Mouse (Mus musculus) neutrophil, adult 5-6 weeks (primary cell): ENCODE data around the gene Timm13. TPM values are rescaled to one million over a fixed set of nuclear protein-coding genes. Genes with fewer than 3 reads are reported as not detected.

Experiments
- ATAC-seq: fragments of 151-379, 151-347 bp; 2 replicates; pipeline ENCODE4 v1.8.0; 2017; ENCODE audit warnings: mild to moderate bottlenecking, moderate TSS enrichment; ENCODE audit not compliant: insufficient number of reproducible peaks, poor library complexity, low FRiP score, severe bottlenecking; ENCODE audit errors: extremely low read depth
- total RNA-seq: library from RNA; stranded (forward); fragments of 200-1000 nt; gene quantifications from 2 replicates; pipeline ENCODE4 v1.2.3, GENCODE M21; 2017

The Timm13 gene
- total RNA-seq, result 15.1 and 23.1 TPM in 2 replicates

DNA sequence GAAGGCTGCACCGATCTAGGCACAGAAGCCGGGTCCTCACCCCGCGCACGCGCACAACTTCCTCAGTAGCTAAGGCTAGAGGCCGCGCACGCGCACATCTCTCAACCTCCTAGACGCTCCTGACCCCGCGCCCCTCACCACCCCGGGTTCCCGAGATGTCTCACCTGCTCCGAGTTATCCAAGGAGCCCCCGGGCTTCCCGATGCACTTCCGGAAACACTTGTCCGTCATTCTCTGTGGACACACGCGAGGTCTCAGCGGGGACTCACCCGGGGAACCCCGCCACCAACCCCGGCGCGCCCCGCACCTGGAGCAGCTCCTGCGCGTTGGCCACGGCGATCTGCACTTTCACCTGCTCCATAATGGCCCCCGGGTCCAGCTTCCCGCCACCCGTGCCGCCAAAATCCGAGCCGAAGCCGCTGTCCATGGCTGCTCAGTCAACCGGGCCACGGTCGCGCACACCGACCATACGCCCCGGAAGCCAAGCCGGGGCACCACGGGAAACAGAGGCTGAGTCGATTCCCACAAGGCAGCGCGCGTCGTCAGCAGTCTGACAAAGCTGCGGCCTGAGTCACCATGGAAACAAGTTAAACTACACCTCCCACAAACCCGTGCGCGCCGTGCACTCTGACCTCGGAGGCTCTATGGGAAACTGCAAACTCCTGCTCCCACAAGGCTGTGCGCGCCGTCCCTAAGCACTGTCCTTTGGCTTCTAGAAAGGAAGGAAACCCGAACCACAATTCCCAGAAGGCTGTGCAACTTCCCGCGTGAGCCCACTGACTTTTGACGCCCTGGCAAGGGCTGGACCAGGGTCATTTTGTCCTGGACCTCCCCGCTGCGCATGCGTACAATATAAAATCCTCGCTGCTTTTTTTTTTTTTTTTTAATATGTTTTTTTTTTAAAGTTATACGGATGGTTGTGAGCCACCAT lies at the start of gene Timm13:
Timm13 (minus strand) TSS at position 652 of the 930 bp plus-strand sequence.
- ATAC-seq, result peak; percentile 91

DNA sequence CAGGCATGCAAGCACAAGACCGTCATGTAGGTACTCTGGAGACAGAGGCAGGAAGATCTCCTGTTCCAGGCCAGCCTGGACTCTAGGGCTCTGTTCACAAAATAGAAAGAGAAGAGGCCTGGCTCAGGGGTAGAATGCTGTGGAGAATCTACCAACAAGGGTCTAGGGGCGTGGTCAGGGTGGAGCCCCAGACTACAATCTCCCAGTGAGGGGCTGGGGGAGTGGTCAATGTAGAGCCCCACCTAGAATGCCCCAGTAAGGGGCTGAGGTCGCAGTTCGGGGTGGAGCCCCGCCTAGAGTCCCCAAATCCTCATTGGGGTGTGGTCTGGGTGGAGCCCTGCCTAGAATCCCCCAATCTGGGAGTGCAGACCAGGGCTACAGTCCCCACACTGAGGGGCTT lies 49.5 kb upstream of the Timm13 start:
- ATAC-seq, result no peak

DNA sequence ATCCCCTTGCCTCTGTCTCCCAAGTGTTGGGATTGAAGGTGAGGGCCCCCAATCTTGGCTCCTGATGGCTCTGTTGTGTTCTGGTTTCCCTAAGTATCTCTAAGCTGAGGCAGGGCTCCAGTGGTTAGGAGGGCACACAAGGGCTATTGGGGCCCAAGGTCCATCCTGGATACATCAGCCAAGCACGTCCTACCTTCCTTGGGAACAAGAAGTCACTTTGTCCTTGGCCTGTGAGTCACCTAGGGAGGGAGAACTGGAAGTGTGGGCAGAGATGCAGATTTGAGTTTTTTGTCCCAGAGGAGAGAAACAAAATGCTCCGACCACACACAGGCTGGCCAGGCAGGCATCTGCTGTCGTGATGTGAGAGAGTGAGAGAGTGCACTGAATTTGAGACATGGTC lies 48.3 kb upstream of the Timm13 start:
- no peak for ATAC-seq

DNA sequence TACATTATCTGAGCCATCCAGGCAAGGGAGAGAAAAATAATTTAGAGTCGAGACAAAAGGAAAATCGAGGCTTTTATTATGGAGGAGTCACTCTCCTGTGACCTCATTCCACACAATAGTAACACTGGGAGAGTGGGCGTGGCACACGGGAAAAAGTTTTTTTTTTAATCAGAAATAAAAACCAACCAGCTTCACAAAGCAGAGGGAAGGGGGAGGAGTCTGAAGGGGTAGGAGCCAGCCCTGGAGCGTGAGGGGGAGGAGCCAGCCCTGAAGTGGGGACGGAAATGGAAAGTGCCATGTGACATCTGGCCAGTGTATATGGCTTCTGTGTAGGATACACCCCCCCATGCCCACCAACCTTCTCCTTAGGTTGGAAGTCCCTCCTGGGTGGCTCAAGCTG lies 47.8 kb upstream of the Timm13 start:
- no peak for ATAC-seq

DNA sequence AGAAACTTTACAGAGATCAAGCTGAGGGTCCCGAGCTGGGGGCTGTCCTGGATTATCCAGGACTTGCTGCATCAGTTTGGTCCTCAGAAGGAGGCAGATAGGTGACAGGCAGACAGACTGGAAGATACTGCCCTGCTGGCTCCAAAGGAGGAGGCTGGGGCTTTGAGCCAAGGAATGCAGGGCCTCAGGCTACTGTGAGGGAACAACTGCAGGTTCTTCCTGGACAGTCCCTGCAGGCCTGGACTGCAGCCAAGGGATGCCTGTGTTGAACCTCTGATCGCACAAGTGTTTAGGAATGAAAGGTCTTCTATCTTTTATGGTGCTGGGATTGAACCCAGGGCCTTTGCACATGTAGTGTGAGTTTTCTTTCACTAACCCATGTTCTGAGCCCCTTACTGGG lies 47.0 kb upstream of the Timm13 start:
- ATAC-seq, result no peak

DNA sequence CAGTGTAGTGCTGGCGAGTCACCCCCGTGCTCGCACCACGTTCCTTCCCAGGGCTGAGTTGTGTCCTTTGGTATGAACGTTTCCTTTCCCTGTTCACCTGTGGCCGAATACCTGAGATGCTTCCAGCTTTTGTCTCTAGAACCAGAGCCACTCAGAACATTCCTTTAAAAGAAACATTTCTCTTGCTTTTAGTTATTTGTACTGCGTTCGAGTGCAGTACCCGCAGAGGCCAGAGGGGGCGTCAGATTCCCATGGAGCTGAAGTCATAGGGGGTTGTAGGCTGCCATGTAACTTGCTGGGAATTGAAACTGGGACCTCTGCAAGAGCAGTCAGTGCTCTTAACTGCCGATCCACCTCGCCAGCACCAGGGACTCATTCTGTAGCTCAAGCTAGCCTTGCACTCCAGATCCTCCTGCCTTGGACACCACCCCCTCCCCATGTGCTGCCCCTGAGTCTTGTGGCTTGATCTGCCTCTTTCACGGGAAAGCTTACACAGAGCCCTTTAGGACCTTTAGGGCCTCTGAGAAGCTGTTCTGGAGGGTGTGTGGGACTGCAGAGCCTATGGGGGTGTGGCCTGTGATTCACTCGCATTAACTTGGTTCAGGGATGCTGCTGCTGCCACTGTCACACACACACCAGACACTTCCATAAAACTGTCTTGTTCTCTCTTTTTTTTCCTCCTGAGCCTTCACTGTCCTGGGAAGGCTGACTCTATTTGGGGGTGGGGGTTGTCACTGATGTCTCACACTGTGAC lies 46.1 kb upstream of the Timm13 start:
- ATAC-seq, result no peak

DNA sequence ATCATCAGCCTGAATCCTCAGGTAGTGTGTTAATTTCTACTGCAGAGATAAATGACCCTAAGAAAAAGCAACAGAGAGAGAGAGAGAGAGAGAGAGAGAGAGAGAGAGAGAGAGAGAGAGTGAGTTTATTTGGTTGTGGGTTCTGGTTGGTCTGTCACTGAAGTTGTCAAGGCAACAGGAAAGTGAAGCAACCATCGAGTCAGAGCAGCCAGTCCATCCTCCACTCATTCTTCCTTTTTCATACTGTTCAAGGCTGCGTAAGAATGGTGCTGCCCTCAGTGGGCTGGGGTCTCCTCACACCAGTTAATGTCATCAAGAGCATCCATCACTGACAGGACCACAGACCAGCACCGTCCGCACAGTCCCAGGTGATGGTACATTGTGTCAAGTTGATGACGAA lies 43.5 kb upstream of the Timm13 start:
- ATAC-seq, result no peak

DNA sequence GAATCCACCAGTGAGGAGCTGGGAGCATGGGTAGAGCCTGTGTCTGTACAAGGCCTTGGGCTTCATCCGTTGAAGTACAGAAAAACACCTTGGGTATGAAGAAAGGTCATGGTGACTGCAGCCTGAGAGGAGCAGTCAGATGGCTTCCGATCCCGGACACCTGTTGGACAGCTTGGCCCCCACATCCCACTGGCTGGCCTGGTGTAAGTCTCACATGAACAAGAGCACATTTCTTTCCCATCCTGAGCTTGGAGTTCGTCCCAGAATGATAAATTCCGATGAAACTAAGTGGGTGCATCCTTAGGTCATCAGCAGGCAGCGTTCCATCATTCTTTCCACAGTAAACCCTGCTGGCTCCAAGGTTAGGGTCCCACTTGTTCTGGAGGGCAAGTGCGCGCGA lies 42.9 kb upstream of the Timm13 start:
- ATAC-seq, result no peak

DNA sequence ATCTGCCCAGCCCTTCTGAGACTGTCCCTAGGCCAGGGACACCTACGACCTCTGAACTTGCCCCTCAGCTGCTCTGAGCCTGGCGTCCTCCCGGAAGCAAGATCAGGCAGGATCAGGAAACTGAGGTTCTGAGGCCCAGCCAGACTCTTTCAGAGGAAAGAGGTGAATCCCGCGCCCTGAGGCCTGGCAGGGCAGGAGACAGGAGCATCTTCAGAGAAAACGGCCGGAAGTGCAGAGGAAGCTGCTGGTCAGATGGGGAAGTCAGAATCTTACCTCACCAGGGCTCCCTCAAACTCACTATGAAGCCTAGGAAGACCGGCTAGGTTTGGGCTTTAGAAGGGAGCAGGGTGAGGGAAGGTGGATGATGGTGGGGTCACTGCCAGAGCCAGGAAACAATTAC lies 42.1 kb upstream of the Timm13 start:
- peak; percentile 24; the same call in 1 of the 2 replicates for ATAC-seq

DNA sequence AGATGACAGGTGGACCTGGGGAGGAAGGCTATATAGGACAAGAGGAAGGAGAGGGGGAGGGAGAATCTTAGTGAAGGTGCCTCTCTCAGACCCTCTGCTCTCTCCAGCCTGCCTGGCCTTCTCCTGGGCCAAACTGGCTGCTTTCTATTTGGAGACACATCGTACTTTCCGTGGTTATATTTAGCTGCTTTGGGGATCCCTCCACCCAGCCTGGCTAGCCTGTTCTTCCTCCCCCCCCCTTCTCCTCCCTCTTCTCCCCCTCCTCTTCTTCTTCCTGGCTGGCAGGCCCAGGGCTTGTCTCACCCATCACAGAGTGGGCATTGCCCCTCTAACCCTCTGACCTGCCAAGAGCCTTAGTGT lies 40.2 kb upstream of the Timm13 start:
- no peak for ATAC-seq

DNA sequence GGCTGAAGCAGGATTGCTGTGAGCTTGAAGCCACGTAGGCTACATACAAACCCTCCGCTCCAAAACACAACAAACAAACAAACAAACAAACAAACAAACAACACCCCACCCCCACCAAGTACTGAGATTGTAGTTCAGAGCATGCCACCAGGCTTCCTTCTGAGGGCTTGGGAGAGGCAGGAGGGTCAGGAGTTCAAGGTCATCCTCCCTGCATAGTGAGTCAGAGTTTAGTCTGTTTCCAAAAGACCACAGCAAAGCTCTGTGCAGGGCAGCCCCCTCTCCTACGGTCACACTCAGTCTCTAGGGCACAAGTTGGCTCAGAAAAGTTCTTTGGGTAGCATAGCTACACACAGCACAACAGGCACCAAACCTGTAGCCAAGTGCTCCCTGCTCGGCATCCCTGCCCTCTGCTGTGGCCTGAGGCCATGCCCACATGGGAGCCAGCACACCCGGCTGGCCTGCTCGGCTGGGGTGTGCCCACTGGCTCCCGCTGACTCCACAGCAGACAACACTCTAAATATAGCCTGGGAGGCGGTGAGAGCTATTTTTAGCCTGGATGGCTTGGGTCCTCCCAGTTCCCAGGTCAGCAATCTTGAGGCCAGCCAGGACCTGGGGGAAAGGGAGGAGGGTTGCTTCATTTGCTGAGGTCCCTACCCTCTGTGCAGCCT lies 39.7 kb upstream of the Timm13 start:
- ATAC-seq, result no peak

DNA sequence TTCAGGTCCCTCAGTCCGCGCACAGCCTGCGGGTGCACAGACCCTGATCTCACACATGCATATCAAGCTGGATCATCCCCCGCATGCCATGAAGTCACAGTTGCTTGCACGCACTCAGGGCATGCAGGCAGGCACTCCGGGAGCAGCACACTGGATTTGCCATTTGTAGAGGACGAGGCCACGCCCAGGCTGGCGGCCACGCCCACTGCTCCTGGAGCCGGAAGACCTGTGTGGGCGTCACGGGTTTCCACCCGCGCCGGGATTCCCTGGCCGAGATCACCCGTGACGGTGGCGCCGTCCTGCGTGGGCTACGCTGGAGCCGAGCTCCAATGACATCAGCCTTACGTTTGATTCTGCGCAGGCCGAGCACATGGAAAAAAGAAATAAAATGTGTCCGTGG lies 38.9 kb upstream of the Timm13 start:
- ATAC-seq, result peak; percentile 28

DNA sequence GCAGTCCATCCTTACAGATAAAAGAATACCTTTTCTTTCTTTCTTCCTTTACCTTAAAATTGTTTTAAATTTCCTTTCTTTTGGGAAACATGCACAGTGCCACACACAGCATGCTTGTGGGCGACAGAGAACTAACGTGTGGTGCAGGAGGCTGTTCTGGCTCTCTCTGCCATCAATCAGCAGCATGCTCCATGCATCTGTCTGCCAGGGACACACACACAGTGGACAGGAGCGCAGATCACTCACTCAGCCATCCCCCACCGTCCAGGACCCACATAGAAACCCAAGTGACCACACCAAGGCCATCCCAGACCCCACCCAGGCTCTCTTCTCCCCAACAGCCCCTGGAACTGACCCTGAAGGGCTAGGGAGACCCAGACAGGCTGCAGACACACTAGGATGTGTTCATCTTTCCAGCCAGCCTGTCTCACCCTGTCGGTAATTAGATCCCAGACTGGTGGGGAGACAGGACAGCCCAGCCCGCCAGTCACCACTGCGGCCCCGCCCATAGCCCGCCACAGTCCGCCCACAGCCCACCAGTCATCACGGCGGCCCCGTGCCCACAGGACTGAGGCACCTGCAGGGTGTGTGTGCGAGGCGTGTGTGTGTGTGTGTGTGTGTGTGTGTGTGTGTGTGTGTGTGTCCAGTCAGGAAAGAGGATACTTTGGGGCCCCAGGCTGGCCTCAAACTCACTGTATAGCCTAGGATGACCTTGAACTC lies 38.2 kb upstream of the Timm13 start:
- ATAC-seq, result no peak

DNA sequence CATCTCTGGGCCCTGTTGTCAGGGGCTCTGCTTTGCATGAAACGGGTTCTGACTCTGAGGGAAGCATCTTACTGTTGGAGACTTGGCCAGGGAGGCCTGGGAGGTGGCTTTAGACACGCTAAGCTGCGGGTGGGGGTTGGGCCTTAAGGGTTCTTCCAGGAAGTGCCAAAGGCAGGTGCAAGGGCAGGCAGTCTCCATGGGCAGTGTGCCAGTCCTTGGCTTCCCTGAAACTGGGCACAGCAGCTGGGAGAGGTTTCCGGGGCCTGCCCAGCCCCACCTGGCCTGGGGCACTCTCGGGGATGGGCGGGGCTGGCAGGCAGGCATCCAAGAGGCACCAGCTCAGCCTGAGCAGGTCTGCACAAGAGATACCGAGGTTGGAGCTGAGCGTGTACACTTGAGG lies 36.9 kb upstream of the Timm13 start:
- ATAC-seq, result no peak

DNA sequence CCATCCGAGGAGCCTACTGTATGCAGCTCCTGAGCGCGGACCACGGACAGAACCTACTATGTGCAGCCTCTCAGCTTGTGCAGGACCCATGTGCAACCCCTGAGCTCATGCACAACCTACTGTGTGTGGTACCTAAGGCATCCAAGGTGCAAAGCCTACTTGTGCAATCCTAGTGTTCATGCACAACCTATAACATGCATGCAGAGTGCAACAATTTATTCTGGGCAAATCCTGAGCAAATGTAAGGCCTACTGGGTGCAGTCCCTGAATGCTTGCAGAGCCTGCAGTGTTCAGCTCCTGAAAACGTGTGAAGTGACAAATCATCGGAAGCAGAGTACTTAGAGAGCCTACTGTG lies 36.0 kb upstream of the Timm13 start:
- no peak for ATAC-seq

DNA sequence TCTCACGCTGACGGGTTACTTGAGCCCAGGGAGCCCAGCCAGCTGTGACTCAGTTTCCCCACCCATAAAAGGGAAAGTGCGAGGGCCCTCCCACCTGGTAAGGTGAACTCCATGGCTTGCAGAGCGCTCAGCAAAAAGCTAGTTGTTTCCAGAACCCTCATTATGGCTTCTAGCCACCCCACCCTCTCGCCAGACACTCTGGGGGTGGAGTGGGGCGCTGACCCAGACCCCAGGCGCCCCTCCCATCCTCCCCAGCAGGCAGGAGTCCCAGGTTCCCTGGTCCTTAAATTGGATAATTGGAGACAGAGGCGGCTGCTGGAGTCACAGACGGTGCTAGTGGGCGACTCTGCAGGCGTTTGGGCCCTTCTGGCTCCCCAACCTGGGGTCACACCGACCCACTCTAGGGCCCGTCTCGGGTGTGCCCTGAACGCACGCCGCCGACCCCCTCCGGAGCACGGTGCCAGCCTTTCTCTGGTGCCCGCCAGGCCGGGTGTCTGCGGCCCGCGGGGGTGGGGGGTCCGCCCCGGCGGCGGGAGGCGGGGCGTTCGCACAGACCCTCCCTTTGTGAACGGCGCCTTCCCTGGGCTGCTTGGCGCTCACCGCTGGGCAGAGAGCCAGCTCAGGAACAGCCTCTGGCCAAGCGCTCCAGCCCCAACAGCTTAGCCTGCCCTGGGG lies 35.5 kb upstream of the Timm13 start:
- ATAC-seq, result no peak

DNA sequence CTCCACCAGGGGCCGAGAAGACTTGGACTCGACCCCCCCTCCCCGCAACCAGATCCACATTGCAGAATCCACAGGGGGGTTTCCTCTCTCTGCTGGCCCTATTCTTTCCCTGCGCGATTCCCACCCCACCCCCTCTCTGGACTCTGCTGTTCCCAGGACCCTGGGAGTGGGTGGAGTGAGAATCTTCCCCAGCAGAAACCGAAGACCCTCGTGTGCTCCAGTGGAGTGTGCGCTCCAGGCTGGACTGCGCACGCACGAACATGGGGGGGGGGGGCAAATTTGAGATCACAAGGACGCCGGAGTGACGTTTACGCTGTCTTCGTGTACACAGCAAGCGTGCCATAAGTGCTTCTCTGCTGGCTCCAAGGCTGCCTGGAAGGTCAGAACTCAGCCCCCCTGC lies 34.9 kb upstream of the Timm13 start:
- no peak for ATAC-seq

DNA sequence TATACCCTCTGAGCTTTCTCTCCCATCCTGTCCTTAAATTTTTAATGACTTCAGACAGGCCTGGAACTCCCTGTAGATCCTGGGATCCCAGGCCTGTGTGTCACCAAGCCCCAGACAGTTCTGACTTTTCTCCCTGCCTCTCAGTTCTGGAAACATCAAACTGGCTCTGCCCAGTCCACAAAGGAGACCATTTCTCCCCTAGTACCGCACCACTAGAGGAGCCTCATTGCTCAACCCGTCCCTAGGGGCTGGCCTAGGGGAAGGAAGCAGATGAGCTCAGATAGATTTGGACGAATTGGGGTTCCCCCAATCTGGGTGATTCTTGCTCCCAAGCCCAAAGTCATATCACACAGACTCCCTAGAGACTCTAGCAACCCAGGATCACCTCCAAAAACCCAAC lies 34.5 kb upstream of the Timm13 start:
- peak; percentile 41; the same call in 1 of the 2 replicates for ATAC-seq
